Mouse (Mus musculus): ENCODE results near the gene Thtpa.

The Thtpa gene

DNA sequence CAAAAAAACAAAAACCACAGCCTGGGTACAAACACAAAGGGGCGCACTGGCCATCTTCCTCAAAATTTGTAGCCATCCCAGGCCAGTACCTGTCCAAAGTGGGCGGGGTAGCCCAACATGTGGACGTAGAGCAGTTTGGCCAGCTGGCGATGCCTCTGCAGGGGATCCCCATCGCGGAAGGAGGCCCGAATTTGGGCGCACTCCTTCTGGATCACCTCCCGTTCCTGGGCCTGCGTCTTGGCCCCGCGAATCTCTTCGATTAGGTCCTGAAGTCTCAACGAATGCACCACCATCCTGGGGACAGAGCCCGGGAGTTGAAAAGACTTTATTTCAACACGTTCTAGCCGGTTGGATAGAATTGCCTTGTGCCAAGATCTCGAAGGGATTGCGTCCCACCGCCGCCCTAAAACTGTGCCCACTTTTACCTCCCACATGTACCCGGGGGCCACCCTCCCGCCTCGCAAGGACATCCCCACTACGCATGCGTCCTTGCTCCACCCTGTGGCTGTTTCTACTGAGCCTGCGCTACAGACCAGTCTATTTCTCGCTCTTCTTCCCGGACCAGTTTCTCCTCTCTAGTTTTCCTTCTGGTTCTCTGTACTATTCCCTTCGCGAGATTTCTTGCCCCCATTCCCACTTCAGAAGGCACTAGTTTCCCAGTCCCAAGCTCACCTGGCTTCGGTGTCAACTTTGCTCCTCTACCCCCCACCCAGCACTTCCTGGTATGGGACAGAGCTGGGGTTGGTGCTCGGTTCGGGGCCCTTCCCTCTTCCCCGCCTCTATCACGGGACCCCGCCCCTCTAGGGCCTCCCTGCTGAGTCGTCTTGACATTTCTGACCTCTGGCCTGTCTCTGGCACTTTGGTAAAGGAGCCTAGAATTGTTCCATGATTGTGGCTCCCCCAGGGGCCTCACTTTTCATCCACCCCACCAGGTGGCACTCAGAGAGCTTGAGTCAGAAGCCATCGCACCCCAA is 11.5 kb downstream of the Thtpa start, which contains the start of gene Ap1g2:
Ap1g2 (minus strand) TSS at position 758 of the 974 bp plus-strand sequence.
- DNase-seq (ENCODE audit: low spot score) = peak; percentile 74

DNA sequence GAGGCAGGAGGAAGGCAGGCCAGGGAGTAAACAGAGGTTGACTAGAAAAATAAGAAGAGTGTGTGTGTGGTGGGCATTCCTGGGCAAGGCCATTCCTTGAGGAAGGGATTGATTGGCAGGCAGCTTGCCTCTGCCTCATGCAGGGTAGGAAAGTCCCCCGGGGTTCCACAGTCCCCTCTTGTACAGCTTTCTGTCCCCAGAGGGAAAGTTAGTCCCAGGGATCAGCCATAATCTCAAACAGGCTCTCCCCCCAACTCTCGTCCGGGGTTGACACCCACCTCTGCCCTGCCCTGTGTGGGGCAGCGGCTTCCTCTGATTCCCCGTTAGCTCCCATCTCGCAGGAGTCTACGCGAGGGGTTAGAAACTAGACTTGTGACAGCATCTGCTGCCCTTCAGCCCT is 12.4 kb downstream of the Thtpa start:
- DNase-seq (ENCODE audit: low spot score) = no peak

DNA sequence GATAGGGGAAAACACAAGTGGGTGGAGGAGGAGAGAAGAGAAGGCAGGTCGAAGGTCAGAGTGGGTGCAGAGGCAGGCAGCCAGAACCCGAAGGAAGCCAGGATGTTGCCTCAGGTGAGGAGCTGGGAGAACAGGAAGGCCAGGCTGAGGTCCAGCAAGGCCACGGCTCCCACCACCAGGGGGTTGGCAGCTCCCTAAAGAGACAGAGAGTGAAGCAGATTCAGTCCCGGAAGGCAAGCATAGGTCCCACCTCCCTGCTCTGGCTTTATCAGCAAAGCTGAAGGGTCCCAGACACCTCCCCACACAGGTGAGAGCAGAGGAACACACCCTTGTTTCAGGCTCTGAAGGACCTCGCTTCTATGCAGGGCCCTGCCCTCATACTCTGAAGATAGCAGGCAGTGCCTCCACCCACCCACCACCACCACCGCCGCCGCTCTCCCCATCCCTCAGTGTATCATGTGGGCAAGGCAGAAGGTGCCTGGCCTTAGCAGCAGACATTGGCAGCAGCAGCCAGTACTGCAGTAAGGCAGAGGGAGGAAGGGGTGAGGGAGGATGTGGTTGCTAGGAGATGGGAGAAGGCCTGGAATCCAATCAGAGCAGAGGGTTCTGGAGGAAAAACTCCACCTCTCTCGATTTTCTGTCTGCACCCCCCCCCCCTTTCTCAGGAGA is 13.8 kb downstream of the Thtpa start:
- no peak for DNase-seq (ENCODE audit: low spot score)

DNA sequence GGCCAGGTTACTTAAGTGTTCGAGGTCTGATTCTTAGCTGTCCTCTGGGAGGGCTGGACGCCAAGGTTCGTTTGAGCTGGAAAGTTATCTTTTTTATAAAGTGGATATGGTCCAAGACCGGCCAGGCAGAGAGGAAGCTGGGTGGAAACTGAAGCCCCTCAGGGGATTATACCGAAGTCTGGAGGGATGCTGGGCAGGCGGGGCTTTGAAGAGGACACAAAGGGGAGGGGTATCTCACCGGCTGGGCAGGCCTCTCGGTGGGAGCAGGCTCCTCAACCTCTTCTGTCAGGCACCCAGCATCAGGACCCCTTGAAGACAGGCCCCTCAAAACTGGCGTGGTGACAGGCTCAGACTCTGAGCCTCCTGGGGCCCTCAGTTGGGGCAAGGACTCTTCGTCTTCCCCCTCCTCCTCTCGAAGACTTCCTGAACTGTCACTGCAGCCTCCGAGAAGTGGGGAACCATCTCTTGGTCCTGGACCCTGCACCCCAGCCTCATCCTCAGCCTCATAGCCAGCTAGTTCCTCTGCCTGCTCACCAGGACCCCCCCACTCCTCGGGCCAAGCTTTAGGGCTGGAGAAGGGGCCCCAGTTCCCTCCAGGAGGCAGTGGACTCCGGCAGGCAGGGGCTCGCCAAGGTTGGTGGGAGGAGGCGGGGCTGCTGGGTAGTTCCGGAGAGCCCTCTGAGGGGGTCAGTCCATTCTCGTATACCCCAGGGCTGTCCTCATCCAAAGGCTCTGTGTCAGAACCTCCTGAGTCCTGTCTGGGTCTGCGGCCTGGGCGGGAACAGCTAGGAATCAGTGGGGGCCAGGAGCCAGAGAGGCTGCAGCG is 14.7 kb downstream of the Thtpa start:
- no peak for DNase-seq (ENCODE audit: low spot score)

DNA sequence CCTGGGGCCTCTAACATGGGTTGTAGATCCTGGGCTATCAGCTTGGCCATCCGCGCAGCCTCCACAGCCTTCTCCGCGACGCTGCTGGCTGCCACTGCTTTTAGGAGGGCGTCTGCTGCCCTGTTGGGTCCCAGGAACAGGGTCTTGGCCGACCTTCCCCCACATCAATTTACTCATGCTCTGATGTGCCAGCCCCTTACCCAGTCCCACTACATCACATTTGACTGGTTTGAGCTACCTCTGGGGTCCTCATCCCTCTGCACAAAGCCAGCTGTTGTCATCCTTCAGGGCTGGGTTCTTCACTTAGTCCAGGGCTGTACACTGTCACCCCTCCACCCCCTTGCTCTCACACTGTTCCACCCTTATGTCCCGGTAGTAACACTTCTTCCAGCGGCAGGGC is 15.5 kb downstream of the Thtpa start:
- no peak for DNase-seq (ENCODE audit: low spot score)

DNA sequence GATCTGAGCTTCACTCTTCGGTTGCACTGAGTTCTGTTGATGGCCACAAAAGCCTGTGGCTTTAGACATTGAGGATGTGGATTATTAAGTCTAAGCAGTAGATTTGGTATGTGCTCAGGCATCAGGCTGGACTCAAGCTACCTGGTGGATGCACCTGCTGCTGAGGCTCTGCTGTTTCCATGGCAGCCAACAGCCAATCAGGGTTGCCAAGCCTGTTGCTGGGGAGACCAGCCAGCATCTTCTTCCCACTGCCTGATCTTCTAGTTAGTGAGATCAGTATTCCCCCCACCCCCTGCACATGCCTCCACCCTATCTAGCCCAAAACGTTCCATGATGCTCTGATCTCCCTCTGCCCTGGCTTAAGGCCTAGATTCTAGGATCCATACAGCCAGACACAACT is 17.1 kb downstream of the Thtpa start:
- DNase-seq (ENCODE audit: low spot score) = no peak

DNA sequence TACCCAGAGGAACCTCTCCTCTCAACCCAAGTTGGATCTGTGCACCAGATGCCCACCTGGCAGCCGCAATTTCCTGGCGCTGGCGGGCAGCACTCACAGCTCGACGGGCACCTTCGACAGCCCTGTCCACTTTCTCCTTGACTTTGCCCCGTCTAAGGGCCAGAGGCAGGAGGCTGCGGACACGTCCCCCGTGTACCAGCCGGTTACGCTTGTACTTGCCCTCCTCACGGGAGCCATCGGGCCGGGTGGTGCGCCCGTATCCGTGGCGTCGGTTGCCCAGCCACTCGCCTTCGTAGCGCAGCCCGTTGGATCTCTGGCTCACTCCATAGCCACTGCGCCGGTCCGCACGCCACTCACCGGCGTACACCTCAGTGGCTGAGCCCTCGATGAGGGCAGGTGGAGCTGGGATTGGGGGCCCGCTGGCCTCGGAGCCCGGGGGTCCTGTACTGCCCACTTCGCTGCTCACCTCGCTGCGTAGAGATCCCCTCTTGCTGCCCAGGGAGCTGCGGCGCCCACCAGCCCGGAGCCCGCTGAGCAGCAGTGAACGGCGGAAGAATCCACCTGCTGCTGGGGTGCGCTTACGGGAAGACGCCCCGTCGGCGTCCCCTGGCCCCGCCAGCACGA is 18.9 kb downstream of the Thtpa start:
- DNase-seq (ENCODE audit: low spot score) = no peak

DNA sequence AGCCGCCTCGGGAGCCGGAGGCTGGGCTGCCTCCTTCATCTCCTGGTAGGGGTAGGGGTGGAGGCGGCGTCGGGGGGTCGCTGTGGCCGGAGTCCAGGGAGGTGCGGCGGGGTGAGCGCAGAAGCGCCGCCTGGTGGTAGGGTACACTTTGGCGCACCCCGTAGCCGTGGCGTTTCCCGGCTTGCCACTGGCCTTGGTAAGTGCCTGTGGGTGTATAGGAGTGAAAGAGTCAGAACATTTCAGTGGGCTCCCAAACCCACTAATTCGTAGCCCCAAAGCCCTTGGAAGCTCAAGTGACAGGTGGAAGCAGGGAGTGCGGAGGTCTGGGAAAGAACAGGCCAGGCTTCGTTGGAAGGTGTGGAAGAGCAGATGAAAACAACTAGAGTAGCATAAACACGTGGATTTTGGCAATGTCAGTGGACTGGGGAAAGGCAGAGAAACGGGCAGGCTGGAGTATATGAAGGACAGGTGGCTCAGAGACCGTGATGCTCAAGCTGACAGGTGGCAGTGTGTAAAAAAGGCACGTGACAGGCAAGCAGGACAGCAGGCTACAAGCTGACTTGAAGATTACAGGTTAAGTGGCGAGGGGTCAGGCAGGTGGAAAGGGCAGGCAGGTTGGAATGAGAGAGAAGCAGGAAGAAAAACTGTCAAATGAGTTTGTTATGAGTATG is 19.5 kb downstream of the Thtpa start:
- DNase-seq (ENCODE audit: low spot score) = no peak

DNA sequence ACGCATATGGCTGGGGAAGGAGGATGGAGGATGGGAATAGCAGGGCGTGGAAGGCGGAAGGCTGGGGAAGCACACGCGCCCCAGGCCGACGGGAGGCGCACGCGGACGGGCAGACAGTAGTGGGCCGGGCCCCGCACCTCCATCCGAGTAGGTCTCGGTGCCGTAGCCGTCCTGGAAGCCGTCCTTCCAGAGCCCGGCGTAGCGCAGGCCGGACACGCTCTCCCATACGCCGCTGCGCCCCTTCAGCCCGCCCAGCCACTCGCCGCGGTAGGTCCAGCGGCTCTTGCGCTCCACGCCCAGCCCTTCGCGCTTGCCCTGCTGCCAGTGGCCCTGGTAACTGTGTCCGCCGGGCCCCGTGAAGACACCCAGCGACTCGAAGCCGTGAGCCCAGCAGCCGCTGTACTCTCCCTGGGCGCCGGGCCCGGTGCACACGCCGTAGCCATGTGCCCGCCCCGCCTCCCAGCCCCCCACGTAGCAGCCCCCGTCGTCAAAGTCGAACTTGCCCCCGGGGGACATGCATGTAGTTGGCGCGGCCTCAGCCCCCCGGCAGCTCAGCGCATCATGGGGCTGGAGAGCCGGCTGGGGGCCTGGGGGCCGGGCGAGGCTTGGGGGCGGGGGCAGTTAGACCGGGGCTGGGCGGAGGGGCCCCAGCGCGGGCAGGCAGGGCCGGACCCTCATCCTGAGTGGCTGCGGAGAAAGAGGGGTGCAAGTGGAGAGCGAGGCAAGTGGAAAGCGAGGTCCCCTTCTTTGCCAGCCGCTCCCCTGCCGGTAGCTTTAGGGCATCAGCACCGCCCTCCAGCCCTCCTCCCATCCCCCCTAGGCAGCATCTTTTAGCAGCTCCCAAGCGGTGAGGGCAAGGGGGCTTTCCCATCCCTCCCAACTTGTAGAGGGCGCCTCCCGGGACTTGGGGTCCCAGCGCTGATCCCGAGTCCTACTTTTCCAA is 20.4 kb downstream of the Thtpa start:
- DNase-seq (ENCODE audit: low spot score) = no peak

DNA sequence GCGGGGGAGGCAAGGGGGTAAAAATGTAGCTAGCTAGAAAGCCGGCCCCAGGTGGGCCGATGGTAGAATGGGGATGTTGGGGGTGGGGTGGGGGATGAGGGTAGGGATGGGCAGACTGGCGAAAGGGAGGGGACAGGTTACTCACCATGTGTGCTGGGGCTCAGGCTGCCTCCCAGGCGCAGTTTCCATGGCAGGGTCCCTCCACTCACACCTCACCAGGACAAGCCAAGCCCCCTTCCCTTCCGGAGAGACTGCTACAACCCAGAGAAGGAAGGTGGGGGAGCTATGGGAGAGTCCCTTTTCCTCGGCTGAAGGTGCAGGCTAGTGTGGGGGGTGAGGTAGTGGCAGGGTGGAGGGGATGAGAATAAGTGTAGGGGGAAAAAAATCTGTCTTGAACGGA is 21.3 kb downstream of the Thtpa start:
- no peak for DNase-seq (ENCODE audit: low spot score)

DNA sequence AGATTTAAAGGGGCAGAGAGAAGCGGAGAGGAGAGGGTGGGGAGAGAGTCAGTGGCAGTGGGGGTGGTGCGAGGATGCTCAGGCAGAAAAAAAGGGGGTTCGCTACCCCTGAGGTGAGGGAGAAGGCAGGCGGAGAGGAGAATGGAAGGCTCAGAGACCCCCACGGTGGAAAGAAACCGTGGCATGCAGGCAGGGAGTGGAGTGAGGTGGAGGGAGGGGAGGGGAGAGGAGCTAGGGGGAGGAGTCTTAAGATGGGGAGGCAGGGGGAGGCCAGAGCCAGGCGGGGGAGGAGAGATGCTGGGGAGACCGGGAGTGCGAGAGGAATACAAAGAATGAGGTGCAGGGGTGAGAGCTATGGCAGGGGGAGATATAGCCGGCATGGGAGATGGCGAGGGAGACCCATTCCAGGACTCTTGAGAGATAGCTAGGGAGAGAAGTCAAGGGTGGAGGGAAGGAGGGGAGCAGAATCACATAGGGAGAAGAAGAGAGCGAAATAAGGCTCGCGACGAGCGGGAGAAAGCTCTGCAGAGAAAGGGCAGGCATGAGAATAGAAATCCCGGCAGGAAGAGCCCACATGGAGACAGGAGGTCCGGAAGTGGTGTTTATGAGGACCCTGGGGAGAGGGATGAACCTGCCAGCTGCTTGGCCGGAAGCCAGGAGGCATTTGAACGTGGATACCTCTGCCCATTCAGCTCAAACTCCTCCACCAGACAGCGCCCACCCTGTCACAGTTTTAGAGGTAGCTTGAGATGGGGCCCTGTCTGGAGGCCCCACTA is 22.0 kb downstream of the Thtpa start, which contains the start of gene Jph4:
Jph4 (minus strand) TSS at position 511 of the 776 bp plus-strand sequence.
- no peak for DNase-seq (ENCODE audit: low spot score)

DNA sequence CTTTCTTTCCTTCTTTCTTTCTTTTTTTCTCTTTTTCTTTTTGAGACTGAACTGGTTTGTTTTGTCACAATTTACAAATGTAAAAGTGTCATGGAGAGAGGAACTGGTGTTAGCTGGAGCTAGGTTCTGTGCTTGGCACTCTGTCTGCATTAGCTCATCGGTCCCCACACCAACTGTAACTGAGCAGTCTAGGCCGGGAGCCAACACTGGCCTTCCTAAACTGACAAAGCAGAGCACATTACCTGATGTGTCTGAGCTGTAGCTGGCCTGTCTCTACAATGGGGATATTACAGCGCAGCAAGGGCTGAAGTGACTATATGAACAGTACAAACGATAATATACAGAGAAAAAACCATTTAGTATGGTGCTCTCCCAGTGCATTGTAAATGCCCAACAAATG is 24.3 kb downstream of the Thtpa start:
- no peak for DNase-seq (ENCODE audit: low spot score)

DNA sequence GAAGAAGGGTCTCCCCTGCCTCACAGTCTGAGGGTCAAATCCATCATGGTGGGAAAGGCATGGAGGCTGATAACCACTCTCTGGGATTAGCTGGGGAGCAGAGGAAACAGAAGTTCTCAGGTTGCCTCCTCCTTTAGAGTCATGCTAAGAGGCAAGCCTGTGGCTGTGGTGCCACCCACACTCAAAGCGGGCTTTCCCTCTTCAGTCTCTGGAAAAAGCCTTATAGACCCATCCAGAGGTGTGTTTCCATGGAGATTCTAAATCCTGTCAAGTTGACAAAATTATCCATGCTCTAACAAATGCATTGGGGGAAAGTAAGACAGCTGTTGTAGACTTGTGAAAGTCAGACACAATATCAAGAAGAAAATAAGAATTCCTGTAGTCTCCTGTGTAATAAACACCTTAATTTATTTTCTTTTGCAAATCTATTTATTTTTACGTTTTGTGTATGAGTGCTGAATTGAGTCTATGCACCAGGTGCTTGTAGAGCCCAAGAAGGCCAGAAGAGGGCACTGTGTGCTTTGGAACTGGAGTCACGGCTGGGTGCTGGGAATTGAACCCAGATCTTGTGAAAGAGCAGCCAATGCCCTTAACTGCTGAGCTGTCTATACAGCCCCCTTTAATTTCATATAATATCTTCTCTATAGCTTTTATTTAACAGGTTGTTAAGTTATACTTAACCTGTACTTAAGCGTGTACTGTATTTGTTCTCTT is 25.0 kb downstream of the Thtpa start:
- DNase-seq (ENCODE audit: low spot score) = no peak

DNA sequence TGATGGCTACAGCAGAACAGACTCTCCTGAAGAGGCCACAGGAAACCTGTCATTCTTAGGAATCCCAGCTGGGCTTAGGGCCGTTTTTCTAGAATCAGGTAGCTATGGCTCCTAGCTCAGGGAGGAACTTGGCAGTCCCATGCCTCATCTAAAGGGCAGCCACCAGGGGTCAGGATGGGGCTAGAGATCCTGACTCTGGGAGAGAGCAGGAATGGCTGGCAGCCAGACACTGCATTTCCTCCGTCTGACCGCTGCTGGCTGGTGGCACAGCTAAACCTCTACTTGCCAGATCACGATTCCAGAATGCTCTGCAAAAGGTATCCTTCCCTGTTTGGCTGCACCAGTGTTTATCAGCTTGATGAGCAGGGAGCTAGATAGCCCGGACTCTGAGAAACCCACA is 27.4 kb downstream of the Thtpa start:
- DNase-seq (ENCODE audit: low spot score) = peak; percentile 72

DNA sequence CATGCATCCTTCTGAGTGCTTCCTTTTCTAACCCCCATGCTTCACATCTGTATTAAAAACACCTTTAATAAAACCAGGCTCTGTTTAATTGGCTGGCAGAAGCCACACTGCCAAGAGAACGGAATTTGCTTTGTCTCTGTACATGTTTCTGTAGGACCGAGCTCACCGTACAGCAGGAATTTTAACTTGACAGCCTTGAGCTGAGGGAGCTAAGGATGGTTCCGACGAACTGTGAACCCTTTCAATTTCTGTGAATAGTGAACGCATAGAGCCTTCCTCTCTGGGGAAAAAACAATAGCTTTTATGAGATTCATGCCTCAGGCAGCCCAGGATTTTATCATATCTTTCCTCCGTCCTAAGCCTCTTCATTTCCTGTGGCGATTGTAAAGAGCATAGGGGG is 27.8 kb downstream of the Thtpa start:
- DNase-seq (ENCODE audit: low spot score) = no peak

DNA sequence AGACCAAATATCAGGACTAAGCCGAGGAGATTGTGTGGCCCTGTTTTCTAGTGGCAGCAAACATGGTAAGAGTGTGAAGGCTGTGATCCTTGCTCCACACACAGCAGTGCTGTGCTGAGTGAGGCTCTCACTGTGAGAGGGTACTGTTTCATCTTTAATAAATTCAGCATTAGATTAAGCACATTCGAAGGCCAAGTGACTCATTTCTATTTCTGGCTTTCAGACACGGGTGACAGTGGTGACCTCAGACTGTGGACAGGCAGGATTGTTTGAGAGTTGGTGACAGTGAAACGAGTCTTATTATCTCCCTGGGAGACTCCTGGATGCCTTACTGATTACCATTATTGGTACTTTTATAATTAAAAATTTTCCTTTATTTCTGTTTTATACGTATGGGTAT is 31.1 kb downstream of the Thtpa start:
- no peak for DNase-seq (ENCODE audit: low spot score)

DNA sequence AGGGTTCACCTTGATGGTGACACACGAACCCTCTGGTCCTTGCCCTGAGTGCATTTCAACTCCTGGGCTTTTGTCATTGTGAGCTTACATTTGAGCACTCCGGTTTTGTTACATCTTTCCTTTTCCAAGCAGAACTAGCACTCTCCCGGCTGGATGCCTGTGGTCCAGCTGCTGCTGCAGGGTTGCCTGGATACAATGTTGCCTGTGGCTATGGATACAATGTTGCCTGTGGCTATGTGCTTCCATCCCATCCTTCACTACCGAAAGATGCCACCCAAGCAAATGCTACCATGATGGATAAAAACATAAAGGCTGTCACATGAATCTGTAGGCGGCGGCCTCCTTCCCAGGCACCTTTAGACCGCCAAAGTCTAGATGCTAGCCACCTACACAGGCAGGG is 31.9 kb downstream of the Thtpa start:
- no peak for DNase-seq (ENCODE audit: low spot score)

DNA sequence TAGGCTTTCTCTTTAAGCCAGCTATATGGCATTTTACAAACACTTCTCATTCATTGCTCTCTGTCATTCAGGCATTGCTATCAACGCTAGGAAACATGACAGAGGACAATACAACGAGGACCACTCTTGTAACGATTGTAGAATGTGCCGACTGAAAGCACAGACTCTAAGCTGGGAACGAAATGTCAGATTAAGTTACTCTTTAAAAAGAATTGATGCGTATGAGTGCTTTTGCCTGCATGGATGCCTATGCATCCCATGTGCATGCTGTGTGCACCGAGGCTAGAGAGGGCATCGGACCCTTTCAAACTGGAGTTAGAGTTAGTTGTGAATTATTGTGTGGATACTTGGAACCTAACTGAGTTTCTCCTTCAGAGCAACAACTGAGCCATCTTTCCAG is 41.1 kb downstream of the Thtpa start:
- DNase-seq (ENCODE audit: low spot score) = no peak

DNA sequence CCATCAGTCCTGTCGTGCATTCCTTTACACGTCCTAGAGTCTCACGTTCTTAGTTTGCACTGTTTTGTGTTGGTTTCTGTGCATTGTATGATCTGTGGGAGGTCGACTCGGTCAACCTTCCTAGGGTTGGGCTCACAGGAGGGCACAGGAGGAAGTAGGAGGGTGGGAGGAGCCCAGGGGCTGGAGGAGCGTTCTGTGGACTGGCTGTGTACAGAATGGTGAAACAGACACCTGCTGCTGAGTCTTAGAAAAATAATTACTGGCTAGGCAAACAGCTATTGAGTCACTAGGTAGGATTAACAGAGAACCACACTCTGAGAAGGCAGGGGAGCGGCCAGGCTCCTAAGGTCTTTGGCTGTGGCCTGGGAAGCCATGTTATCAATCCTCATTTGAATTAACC is 44.7 kb downstream of the Thtpa start:
- DNase-seq (ENCODE audit: low spot score) = no peak

All from ovary, postnatal 14 days (tissue).